Mouse (Mus musculus) naive thymus-derived CD4-positive, alpha-beta T cell, adult 2 months (primary cell): ENCODE data around the gene Nol4l.
A peak's percentile ranks its signal among the peaks of the same experiment; 100 is the strongest.

Experiments
- DNase-seq: peaks from one replicate; pipeline ENCODE4 v3.0.0-alpha.2; 2011; ENCODE audit warnings: low read depth

Gene Nol4l

DNA sequence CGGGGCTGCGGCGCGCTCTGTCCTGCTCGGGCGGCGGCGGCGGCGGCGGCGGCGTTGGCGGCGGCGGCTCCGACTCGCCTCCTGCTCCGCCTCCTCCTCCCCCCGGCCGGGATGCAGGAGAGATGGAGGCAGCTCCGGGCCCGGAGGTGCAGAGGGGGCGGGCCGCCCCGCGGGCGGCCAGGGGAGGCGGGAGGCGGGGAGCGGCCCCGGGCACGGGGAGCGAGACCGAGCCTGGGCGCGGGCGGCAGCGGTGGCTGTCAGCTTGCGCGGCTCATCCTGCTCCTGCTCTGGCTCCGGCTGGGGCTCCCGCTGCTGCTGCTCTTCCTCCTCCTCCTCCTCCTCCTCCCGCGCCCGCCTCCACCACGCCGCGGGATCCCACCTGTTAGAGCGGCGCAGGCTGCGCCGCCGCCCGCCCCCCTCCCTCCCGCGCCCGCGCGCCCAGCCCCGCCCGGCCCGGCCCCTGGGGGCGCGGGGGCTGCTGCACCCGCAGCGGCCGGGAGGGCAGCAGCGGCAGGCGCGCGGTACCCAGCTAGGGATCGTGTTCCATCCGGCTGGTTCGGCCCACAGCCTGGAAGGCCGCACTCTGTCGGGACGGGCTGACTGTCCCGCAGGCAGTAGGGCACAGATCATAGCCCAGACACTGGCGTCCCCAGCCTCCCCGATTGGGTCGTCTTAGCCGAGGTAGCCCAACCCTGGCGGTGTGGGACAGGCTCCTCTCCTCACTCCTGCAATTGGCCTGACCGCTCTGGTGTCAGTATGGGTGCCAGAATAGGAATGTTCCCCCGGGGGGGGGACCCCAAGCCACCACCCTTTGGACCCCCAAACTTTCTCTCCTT lies at the start of gene Nol4l:
TSS of gene Nol4l (minus strand) at position 41 of the 836 bp plus-strand sequence.
- DNase-seq: peak; percentile 31

DNA sequence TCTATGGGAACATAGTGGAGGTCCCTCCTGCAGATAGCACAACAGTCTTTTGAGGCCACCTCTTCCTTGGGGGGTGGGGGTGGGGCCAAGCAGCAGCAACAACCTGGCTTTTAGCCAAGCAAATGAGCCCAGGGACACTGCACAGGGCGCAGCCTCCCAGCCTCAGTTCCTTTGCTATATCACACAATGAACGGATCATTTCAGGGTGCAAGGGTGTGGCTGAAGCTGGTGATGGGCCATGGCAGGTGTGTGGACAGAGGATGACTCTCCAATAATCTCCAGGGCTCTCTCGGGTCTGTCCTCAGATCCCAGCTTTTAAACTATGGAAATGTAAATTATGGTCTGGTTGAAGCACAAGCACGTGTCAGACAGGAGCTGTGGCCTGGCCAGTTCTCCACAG lies 47.4 kb upstream of the Nol4l start:
- DNase-seq: no peak

DNA sequence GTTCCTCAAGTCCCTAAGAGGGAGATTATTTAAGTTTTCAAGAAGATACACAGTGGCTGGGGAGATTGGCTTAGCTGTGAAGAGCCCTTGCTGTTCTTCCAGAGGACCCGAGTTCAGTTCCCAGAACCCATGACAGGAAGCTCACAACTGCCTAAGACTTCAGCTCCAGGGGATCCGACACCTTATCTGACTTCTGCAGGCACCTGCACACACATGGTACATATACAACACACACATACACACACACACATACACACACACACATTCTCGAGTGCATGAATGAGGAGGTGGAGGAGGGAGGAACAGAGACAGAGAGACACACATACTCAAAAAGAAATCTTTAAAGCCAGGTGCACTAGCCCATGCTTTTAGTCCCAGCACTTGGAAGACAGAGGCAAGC lies 46.4 kb upstream of the Nol4l start:
- DNase-seq: no peak

DNA sequence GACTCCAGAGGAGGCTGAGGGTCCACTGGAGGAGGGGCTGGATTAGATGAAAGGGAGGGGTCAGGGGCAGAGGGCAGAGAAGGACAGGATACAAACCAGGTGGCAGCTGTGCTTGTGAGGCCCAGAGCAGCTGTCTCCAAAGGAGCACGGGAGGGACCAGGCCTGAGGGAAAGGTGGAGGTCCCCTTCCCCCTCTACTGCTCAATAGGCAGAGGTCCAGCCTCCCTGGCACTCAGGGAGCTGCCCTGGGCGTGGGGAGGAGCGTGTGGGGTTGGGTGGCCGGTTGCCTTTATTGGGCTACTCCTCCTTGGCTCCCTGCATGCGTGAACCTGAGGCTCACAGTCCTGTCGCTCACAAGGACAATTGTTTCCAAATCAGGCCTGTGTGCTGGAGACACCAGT lies 45.8 kb upstream of the Nol4l start:
- DNase-seq: no peak

DNA sequence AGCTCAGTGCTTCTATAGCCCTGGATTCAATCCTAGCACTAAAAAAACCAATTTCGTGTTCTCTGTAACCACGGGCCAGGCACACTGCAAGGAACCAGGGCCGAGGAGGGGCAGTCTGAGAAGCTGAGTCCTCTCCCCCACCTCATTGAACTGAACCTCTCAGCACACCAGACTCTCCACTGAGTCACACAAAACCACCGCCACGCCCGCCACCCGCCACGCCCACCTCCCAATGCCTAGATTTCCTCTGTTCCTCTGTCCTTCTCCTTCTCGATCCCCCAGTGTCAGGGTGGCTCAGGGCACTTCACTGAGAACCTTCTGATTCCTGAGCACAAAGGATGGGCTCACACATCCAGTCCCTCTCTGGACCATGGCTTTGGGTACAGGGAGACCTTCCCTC lies 43.3 kb upstream of the Nol4l start:
- no peak for DNase-seq

DNA sequence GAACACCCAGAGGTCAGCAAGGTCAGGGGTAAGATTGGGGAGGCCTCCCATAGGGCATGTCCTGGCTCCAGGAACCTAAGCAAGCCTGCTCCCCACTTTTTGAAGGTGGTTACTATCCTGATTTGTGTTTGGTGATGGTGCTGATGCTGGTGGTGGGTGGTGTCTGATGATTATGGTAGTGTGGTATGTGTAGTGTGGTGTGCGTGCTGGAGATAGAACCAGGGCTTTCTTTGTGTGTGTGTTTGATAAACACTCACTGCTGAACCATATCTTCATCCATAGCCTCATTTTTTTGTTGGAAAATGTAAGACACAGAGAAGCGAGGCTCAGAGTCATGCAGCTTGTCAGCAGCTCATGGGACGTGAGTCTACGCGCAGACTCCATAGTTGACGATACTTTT lies 38.8 kb upstream of the Nol4l start:
- no peak for DNase-seq

DNA sequence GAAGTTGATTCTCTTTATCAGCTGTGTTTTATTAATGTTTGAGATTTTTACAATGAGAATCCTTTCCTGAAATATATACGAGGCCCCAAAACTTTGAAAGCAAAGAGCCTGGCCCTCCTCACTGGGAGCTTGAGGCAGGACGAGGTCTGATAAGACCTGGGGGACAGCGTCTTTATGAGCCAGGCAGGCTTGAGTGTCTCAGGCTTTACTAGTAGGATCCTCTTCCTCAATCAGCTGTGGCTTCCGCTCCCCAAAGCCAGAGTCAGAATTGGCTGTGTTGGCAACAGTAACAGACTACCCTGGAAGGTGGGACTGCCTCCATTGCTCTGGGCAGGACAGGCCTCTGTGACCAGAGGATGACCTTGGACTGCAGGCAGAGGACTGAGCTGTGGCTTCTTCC lies 38.2 kb upstream of the Nol4l start:
- no peak for DNase-seq

DNA sequence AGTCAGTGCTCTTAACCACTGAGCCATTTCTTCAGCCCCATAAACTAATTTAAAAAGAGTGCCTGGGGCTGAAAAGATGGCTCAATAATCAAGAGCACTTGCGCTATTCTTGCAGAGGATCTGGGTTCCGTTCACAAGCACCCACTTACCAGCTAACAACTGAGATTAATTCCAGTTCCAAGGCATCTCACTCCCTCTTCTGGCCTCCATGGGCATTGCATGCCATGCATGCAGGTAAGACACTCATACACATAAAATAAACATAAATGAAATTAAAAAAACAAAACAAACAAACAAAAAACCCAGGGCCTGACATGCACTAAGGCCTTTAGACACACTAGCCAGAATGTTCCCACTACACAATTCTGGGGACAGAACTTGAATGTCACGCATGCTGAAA lies 34.6 kb upstream of the Nol4l start:
- DNase-seq: peak; percentile 34

DNA sequence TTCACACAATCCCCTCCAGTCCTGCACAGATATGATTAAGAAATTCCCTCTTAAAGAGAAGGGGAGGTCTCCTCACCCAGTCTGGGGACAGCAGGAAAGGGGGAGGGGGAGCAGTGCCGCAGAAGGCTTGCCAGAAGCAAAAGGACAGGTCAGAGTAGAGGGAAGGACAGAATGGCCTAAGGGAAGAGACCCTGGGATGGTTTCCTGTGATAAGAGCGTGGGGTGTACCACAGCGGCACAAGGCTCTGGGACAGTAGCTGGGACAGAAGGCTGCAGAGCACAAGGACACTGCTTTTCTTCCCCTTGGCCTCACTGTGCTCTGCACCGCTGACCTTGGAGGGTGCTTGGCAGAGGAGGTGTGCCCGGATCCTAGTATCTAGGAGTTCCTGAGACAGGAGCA lies 31.8 kb upstream of the Nol4l start:
- no peak for DNase-seq

DNA sequence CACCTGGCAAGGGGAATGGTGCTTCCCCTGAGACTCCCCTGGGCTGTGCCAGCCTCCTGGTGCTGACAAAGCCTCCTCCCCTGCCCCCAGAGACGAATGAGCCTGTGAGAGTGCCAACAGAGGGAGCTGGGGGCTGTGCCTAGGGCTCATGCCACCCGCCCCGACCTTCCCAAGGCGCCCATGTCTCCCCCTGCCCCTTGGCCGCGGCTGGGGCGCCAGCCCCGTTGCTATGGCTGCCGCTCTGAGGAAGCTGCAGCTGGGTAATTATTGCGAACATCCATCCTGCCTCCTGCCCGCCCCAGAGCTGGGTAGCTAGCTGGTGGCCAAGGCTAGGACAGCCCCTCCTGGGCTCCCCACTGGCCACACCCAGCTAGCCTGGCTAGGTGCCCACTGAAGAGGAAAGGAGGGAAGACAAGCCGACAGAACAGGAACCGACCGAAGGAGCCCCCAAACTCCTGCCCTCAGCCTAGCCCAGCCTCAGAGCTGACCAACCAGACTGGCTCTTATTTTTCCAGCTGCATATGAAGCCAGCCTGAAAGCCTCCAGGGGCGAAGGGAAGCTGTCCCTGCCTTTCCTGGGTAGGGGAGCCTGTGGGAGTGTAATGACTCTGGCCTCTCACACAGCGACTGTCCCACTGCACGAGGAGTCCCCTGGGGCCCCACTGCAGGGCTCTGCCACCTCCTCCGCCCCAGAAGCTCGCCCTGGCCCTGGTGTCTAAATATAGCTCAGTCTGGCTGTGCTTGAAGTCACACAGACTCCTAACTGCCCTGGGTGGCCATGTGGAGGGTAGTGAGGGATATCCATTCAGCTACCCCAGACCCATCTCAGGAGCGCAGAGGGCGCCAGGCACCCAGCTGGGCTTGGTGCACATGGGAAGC lies 31.1 kb upstream of the Nol4l start:
- no peak for DNase-seq

DNA sequence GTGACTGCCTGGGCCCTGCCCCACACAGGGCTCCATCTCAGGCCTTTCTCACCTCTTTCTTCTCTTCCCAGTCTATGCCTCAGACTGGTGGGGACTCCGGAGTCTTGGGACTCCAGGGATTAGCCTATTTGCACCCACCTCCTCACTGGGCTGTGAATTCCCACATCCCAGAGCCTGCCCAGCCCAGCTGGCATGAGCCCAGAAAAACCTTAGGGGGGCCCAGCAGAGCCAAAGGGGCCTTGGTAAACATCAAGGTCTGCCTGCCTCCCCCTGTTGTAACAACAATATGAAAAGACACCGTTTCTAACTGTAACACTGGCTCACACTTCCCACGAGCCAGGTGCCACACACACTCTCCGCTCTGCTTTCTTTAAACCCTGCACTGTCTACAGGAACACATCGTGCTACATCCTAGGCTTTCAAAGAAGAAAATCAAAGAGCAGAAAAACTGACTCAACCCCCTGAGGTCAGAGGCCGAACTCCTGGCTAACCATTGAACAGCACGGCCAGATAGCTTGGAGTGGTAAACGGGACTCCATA lies 29.9 kb upstream of the Nol4l start:
- DNase-seq: no peak

DNA sequence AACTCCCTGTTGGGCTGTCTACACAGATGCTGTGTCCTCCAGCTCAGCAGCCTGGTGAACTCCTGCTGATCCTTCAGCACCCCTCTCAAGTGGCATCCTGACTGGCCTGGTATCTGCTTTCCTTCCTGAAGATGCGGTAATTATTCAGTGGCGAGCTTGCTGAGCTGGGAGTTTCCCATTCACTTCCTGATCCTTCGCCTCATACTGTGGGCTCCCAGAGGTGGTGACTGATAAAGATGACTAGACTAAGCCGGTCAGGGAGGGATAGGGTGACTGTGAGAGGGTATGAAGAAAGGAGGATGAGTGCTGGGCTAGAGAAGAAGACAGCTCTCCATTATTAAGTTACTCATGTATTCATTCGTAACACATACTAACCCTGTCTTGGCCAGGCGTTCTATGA lies 28.7 kb upstream of the Nol4l start:
- no peak for DNase-seq

DNA sequence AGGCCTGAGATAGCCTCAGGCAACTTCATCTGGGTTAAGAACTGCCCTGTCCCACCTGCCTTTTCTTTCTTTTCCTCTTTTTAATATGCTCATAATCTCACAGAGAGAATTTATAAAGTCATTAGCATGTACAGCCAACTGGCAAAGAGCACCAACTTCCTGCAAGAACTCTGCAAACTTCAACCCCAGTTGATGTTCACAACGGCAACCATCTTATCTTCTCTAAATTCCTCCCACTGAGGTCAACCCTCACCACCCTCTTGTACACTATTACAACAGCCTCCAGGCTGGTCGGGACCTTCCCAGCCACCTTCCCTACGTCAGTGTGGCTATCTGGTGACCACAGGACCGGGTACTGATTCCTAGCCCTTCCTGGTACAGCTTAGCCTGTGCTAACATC lies 27.5 kb upstream of the Nol4l start:
- DNase-seq: no peak

DNA sequence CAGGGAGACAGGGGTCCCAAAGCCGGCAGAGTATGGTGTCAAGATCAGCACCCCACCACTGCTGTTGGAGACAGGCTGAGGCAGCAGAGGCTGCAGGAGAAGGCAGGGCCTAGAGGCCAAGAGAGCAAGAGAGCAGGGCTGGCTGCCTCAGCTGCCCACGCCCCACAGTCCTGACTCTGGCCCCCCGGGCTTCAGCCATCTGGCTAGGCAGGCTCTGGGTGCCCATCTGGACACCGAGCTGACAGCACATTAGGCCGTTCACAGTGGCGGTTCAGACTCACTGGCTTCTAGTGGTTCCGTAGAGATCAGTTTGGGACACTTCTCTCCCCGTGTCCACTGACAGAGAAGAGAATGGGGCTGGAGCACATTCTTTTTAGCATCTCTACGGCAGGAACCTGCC lies 26.4 kb upstream of the Nol4l start:
- no peak for DNase-seq

DNA sequence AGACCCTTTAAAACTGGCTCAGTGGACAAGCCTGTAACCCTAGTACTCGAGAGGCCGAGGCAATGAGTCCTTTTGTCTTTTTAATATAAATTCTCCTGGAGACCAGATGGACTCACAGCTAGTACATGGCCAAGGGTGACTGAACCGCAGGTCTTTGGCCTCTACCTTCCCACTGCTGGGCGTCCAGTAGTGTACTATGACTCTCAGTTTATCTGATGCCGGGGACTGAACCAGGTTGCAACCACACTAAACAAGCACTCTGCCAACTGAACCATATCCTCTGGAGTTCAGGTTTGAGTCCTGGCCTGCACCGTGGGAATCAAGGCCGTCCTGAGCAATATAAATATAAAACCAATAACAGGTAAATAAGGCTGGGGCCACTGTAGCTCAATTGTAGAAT lies 24.8 kb upstream of the Nol4l start:
- no peak for DNase-seq

DNA sequence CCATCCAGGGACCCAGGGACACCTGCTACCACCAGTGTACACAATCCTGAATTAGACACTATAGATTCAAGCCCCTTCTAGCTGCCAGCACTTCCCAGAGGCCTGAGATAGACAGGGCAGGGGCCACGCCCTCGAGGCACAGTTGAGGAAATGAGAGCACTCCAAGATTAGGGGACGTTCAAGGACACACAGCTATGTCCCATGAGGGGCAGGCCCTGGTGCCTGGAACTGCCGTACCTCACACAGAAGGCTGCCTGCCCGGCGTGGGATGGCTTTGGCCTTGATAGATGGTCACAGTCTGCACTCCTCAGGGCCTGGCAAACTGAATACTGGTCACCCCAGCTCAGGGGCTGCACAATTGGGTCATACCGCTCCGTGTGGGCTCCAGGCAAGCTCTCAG lies 19.7 kb upstream of the Nol4l start:
- DNase-seq: no peak

DNA sequence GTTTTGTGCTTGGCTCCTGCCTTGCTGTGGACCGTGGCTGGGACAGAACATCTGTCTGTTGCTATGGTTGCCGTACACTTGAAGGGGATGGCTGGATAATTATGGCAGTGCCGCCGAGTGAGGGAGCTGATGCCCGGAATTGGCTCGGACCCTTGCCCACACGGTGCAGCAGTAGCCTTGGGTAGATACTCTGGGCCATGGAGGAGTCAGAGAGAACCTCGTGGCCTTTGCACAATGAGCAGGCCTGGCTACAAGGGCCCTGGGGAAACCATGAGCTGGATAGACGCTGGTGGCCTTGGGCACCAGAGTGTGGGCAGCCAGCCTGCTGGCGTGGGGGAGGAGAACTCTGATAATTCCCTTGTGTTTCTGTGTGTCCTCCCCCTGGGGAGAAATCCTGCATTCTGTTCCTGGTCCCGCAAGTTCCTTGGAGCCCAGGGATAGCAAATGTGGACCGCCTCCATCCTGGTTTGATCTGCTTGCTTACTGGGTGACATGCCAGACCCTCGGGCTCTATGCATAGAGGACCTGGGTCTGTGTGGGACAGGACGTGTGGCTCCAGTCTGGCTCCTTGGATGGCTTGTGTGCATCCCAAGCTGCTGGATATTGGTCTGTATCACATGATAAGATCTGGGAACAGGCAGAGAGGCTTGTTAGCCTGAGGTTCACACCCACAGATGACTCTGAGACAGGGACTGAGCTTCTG lies 18.6 kb upstream of the Nol4l start:
- DNase-seq: no peak

DNA sequence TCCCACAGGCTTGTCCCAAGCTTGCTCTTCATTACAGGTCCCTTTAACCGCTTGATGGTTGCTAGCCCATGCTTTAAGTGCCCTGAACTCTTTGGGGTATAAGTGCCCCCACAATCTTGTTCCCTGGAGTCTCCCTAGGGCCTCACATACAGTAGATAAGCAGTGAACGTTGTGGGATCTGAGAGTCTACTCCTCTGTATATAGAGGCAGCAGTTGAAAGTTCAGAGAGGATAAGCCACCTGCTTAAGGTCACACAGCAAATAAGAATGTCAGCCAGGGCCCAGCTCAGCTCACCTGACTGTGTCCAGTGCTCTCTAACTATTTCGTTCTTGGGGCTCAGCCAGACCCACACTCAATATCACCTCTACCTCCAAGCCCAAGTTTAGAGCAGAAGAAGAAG lies 17.9 kb upstream of the Nol4l start:
- DNase-seq: no peak

DNA sequence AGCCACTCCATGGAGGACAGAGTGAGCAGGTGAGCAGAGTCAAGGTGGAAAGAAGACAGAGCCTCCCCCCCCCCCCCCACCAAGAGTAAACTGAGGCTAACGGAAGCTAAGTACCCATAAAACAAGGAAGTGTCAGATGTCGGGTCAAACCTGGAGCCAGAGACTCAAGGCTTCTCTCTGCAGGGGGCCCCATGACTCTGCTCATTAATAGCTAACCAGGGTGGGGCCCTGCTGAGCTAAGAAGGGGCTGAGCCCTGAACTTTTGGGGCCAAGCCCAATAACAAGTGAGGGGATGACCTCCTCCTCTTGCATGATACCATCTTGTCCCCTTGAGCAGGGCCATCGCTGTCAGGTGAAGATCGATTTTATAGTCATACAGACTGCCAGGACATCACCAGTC lies 17.2 kb upstream of the Nol4l start:
- DNase-seq: no peak

DNA sequence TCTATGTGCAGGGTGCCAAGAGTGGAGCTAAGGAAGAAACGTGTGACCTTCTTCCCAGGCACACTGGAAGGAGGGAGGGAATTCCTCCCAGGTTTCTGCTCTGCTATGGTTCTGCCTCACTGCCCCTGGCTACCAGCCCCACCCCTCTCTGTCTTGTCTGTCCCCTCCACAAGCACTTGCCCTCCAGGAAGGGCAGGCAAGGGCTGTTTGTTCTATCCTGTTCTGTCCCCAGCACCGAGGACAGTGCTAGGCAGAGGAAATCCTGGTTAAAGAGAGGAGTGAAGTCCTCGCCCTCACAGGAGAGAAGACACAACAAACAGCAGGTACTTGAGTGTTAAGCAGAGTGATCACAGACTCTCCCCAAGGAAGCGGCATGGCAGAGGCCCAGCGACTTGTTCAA lies 16.7 kb upstream of the Nol4l start:
- DNase-seq: no peak

DNA sequence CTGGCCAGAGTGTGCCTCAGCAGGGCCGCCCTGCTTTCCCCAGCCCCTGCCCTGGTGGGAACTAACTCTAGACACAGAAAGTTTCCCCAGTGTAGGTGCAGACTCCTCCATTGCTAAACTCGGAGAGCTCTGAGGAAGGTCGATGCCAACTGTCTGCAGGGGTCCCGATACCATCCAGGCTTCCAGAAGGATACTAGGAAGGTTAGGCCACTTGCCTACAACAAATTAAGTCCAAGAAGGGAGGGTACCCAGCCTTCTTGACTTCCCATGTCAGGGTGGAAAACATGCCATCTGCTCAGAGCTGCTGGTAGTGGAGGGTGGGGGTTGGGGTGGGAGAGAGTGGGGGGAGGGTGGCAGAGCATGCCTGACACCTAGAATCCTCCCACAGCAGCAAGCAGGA lies 15.0 kb upstream of the Nol4l start:
- no peak for DNase-seq

DNA sequence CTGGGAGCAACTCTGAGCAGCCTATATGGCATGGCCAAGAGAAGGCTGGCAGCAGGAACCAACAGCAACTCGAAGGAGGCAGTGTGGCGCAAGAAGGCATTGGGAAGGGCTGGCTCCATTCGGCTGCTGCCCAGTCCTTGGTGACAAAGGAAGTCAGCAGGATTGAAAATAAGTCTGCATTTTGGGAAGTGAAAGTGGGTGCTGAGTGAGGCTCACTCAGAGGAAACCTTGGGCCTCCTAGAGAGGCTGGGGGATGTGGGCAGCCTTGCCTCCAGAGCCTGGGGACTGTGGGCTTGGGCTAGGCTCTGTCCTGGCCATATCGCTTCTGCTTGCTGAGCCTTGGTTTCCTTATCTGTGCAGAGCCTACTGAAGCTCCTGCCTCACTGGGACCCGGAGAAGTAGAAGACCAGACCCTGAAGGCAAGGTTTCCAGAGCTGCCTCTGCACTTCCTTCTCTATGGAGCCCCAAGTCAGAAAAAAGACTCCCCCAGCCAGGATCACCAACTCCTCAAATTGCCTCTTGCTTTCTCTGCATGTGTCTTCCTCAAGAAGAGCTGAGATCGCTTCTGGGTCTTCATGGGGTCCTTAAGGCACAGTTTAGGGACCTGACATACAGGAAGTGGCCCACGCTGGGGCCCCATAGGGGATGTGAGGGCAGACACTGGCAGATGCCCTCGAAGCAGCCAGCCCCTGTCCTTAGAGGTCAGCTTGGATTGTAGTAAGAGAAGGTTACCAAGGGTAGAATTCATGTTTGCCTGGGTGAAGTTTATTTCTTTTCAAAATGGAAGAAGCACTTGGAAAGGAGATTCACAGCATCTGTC lies 14.3 kb upstream of the Nol4l start:
- no peak for DNase-seq
